Mouse (Mus musculus) midbrain, embryonic 11.5 days (tissue): Measurements from ENCODE around the gene Fmnl2. TPM values are rescaled to one million over a fixed set of nuclear protein-coding genes. Genes with fewer than 3 reads are reported as not detected.
A peak's percentile ranks its signal among the peaks of the same experiment; 100 is the strongest.

Source experiments
- ATAC-seq: fragments of 200-750 bp; cut with Nextera tagmentation; 2 replicates; pipeline ENCODE4 v1.8.0; 2017; ENCODE audit warnings: moderate TSS enrichment, moderate library complexity; ENCODE audit not compliant: low FRiP score
- DNase-seq: peaks from one replicate; pipeline ENCODE4 v3.0.0; 2015; ENCODE audit warnings: low spot score; ENCODE audit errors: missing footprints
- H3K27ac ChIP-seq: fragments of 300-500 bp; sonication (generic); 2 replicates; pipeline ENCODE4 v1.5.1; 2014; ENCODE audit warnings: low read depth, low read length
- H3K27me3 ChIP-seq: fragments of 300-500 bp; sonication (generic); 2 replicates; pipeline ENCODE4 v1.6.1; 2014; ENCODE audit warnings: mild to moderate bottlenecking, low read length, moderate library complexity, mixed read lengths; ENCODE audit not compliant: control insufficient read depth, insufficient read depth
- H3K36me3 ChIP-seq: fragments of 300-500 bp; sonication (generic); 2 replicates; pipeline ENCODE4 v1.6.1; 2014; ENCODE audit warnings: mild to moderate bottlenecking, low read length, moderate library complexity, mixed read lengths; ENCODE audit not compliant: control insufficient read depth, insufficient read depth
- H3K4me1 ChIP-seq: fragments of 300-500 bp; sonication (generic); 2 replicates; pipeline ENCODE4 v1.6.1; 2014; ENCODE audit warnings: low read length; ENCODE audit not compliant: control insufficient read depth, insufficient read depth
- H3K4me2 ChIP-seq: fragments of 300-500 bp; sonication (generic); 2 replicates; pipeline ENCODE4 v1.6.1; 2014; ENCODE audit warnings: mild to moderate bottlenecking, moderate library complexity
- H3K4me3 ChIP-seq: fragments of 300-500 bp; sonication (generic); 2 replicates; pipeline ENCODE4 v1.5.1; 2014; ENCODE audit warnings: low read depth, low read length
- H3K9ac ChIP-seq: fragments of 300-500 bp; sonication (generic); 2 replicates; pipeline ENCODE4 v1.6.1; 2014; ENCODE audit warnings: low read length
- H3K9me3 ChIP-seq: fragments of 300-500 bp; sonication (generic); 2 replicates; pipeline ENCODE4 v1.6.1; 2016; ENCODE audit warnings: low read length; ENCODE audit not compliant: control insufficient read depth
- WGBS: fragments of 180-500 bp; shearing (Covaris S2); extraction: QIAGEN DNeasy Blood & Tissue Kit; methylation state at CpG from one replicate; pipeline ENCODE4 v1.1.7; 2014; 5-methylcytosine and 5-hydroxymethylcytosine counted together
- polyA plus RNA-seq: library from polyadenylated mRNA; unstranded; fragments of >200 nt; fragmentation: Nextera tagmentation; extraction: Ambion mirVana; gene quantifications from 2 replicates; pipeline ENCODE4 v1.2.1, GENCODE M21; 2014

The Fmnl2 gene
- polyA plus RNA-seq, 1 experiment from 2014 or later = 9.4 TPM

- 25% methylated on average over 8 of the region's 8 CpGs for WGBS
Measured at GRCm38 (mm10) chr2:52860111-52860775, 2.6 kb downstream of the Fmnl2 start.

GRCm38 (mm10) chr2:52862046-52862759 is 4.5 kb downstream of the Fmnl2 start:
- H3K27me3 ChIP-seq = no peaks in the 10 kb centered on the region
- no peak overlapping the region for H3K9ac ChIP-seq
- no peaks in the 10 kb centered on the region for H3K36me3 ChIP-seq
- H3K4me1 ChIP-seq = peaks cover 17% of the 10 kb centered on the region
- no peak overlapping the region for H3K27ac ChIP-seq
- no peak for DNase-seq
- H3K4me2 ChIP-seq = no peak overlapping the region
- WGBS = 89% methylated on average over 9 of the region's 9 CpGs
- ATAC-seq = no peak
- H3K4me3 ChIP-seq = no peak overlapping the region
- no peaks in the 10 kb centered on the region for H3K9me3 ChIP-seq

More at GRCm38 (mm10) chr2:52860111-52860775, 2.6 kb downstream of the Fmnl2 start:
- H3K27ac ChIP-seq = no peak overlapping the region
- H3K4me1 ChIP-seq = peaks cover 17% of the 10 kb centered on the region
- DNase-seq = peak; percentile 88
- no peaks in the 10 kb centered on the region for H3K9me3 ChIP-seq
- H3K4me2 ChIP-seq = peak overlapping the region; percentile 79
- H3K4me3 ChIP-seq = peak overlapping the region; percentile 95
- no peak for ATAC-seq
- H3K9ac ChIP-seq = peak overlapping the region; percentile 16; the same call in 1 of the 2 replicates
- H3K36me3 ChIP-seq = no peaks in the 10 kb centered on the region
- H3K27me3 ChIP-seq = no peaks in the 10 kb centered on the region

GRCm38 (mm10) chr2:52862760-52863124 is 5.1 kb downstream of the Fmnl2 start:
- no peaks in the 10 kb centered on the region; the same call in 1 of the 2 replicates for H3K36me3 ChIP-seq
- no peak overlapping the region for H3K27ac ChIP-seq
- no peak overlapping the region for H3K4me3 ChIP-seq
- H3K4me1 ChIP-seq = peaks cover 17% of the 10 kb centered on the region
- no peak for DNase-seq
- no peak for ATAC-seq
- 85% methylated on average over 4 of the region's 4 CpGs for WGBS
- H3K27me3 ChIP-seq = no peaks in the 10 kb centered on the region
- H3K4me2 ChIP-seq = no peak overlapping the region
- H3K9me3 ChIP-seq = no peaks in the 10 kb centered on the region
- H3K9ac ChIP-seq = no peak overlapping the region

- 94% methylated on average over 7 of the region's 7 CpGs for WGBS
- no peaks in the 10 kb centered on the region for H3K27me3 ChIP-seq
- DNase-seq (no peak), ATAC-seq (no peak)
- H3K4me2 ChIP-seq = no peak overlapping the region
- no peak overlapping the region for H3K4me3 ChIP-seq
- H3K4me1 ChIP-seq = peaks cover 11% of the 10 kb centered on the region
- no peak overlapping the region for H3K9ac ChIP-seq
- no peaks in the 10 kb centered on the region for H3K9me3 ChIP-seq
- H3K36me3 ChIP-seq = peaks cover 4% of the 10 kb centered on the region; the same call in 1 of the 2 replicates
- no peak overlapping the region for H3K27ac ChIP-seq
Measured at GRCm38 (mm10) chr2:52864635-52865034, 7.0 kb downstream of the Fmnl2 start.

- ATAC-seq (no peak), DNase-seq (no peak)
- Histone ChIP-seq H3K4me1 (no peaks in the 10 kb centered on the region; the same call in 1 of the 2 replicates), H3K27ac (no peak overlapping the region), H3K4me3 (no peak overlapping the region), H3K36me3 (peaks cover 4% of the 10 kb centered on the region; the same call in 1 of the 2 replicates), H3K4me2 (no peak overlapping the region), H3K9ac (no peak overlapping the region), H3K27me3 (no peaks in the 10 kb centered on the region), H3K9me3 (no peaks in the 10 kb centered on the region)
- WGBS = 86% methylated on average over 3 of the region's 3 CpGs
Measured at GRCm38 (mm10) chr2:52866151-52866550, 8.5 kb downstream of the Fmnl2 start.

GRCm38 (mm10) chr2:52867781-52868180 is 10.1 kb downstream of the Fmnl2 start:
- H3K36me3 ChIP-seq = peaks cover 4% of the 10 kb centered on the region; the same call in 1 of the 2 replicates
- no peak overlapping the region for H3K9ac ChIP-seq
- no peak overlapping the region for H3K4me2 ChIP-seq
- DNase-seq = no peak
- no peak overlapping the region for H3K27ac ChIP-seq
- H3K9me3 ChIP-seq = no peaks in the 10 kb centered on the region
- no peaks in the 10 kb centered on the region for H3K4me1 ChIP-seq
- ATAC-seq = no peak
- 92% methylated on average over 9 of the region's 9 CpGs for WGBS
- no peaks in the 10 kb centered on the region for H3K27me3 ChIP-seq
- no peak overlapping the region for H3K4me3 ChIP-seq

GRCm38 (mm10) chr2:52868181-52868580 is 10.5 kb downstream of the Fmnl2 start:
- Histone ChIP-seq H3K4me3 (no peak overlapping the region), H3K9ac (no peak overlapping the region), H3K4me2 (no peak overlapping the region), H3K9me3 (no peaks in the 10 kb centered on the region), H3K4me1 (no peaks in the 10 kb centered on the region), H3K27ac (no peak overlapping the region), H3K27me3 (no peaks in the 10 kb centered on the region), H3K36me3 (peaks cover 4% of the 10 kb centered on the region; the same call in 1 of the 2 replicates)
- WGBS = 86% methylated on average over 5 of the region's 5 CpGs
- DNase-seq (no peak), ATAC-seq (no peak)

- H3K27ac ChIP-seq = no peak overlapping the region
- DNase-seq = no peak
- no peaks in the 10 kb centered on the region for H3K4me1 ChIP-seq
- H3K4me3 ChIP-seq = no peak overlapping the region
- ATAC-seq = no peak
- H3K27me3 ChIP-seq = no peaks in the 10 kb centered on the region
- H3K4me2 ChIP-seq = no peak overlapping the region
- H3K36me3 ChIP-seq = peaks cover 4% of the 10 kb centered on the region; the same call in 1 of the 2 replicates
- H3K9me3 ChIP-seq = no peaks in the 10 kb centered on the region
- H3K9ac ChIP-seq = no peak overlapping the region
- WGBS = 79% methylated on average over 5 of the region's 5 CpGs
Measured at GRCm38 (mm10) chr2:52872636-52873035, 15.0 kb downstream of the Fmnl2 start.
